Mouse (Mus musculus) midbrain, embryonic 14.5 days (tissue): Measurements from ENCODE around the gene Il18rap. TPM values are rescaled to one million over a fixed set of nuclear protein-coding genes. Genes with fewer than 3 reads are reported as not detected.
"Not testable (repeated sequence)": the region's sequence is repeated elsewhere in the genome, so short reads cannot be mapped to it uniquely, and the experiment has no call there.

Experiments used
- ATAC-seq: fragments of 200-750 bp; cut with Nextera tagmentation; 2 replicates; pipeline ENCODE4 v1.8.0; 2017; ENCODE audit warnings: moderate number of reproducible peaks, moderate library complexity; ENCODE audit not compliant: low FRiP score, low TSS enrichment
- DNase-seq: peaks from one replicate; pipeline ENCODE4 v3.0.0-alpha.2; 2015
- H3K27ac ChIP-seq: fragments of 300-500 bp; sonication (generic); replicated peaks from 2 replicates; pipeline ENCODE4 v1.5.1; 2014; ENCODE audit warnings: mild to moderate bottlenecking, low read depth, low read length, moderate library complexity
- H3K27me3 ChIP-seq: fragments of 300-500 bp; sonication (generic); 2 replicates; pipeline ENCODE4 v1.6.1; 2014; ENCODE audit warnings: low read length, control low read depth, mixed read lengths; ENCODE audit not compliant: control insufficient read depth, insufficient read depth
- H3K36me3 ChIP-seq: fragments of 300-500 bp; sonication (generic); 2 replicates; pipeline ENCODE4 v1.6.1; 2014; ENCODE audit warnings: low read length, control low read depth; ENCODE audit not compliant: control insufficient read depth, insufficient read depth
- H3K4me1 ChIP-seq: fragments of 300-500 bp; sonication (generic); 2 replicates; pipeline ENCODE4 v1.6.1; 2014; ENCODE audit warnings: mild to moderate bottlenecking, antibody characterized with exemption, low read length, control low read depth; ENCODE audit not compliant: control insufficient read depth, insufficient read depth
- H3K4me2 ChIP-seq: fragments of 300-500 bp; sonication (generic); 2 replicates; pipeline ENCODE4 v1.6.1; 2014; ENCODE audit warnings: mild to moderate bottlenecking, low read length, moderate library complexity
- H3K4me3 ChIP-seq: fragments of 300-500 bp; sonication (generic); replicated peaks from 2 replicates; pipeline ENCODE4 v1.5.1; 2014; ENCODE audit warnings: low read depth, low read length
- H3K9ac ChIP-seq: fragments of 300-500 bp; sonication (generic); replicated peaks from 2 replicates; pipeline ENCODE4 v1.6.1; 2014; ENCODE audit warnings: mild to moderate bottlenecking, low read length, moderate library complexity
- H3K9me3 ChIP-seq: fragments of 300-500 bp; sonication (generic); 2 replicates; pipeline ENCODE4 v1.6.1; 2016; ENCODE audit warnings: low read length, control low read depth, mixed read lengths; ENCODE audit not compliant: control insufficient read depth
- WGBS: fragments of 180-500 bp; shearing (Covaris S2); extraction: QIAGEN DNeasy Blood & Tissue Kit; methylation state at CpG from one replicate; pipeline ENCODE4 v1.1.7; 2014; 5-methylcytosine and 5-hydroxymethylcytosine counted together
- polyA plus RNA-seq: library from polyadenylated mRNA; unstranded; fragments of >200 nt; fragmentation: Nextera tagmentation; extraction: Ambion mirVana; gene quantifications from 2 replicates; pipeline ENCODE4 v1.2.1, GENCODE M21; 2014

Il18rap gene
- polyA plus RNA-seq, 1 experiment from 2014 or later = 0.16 TPM

- Histone ChIP-seq H3K27ac (no peak within 1 kb of the TSS), H3K9ac (no peak within 1 kb of the TSS), H3K4me1 (no peaks in the 10 kb centered on the region), H3K4me3 (no peak within 1 kb of the TSS), H3K36me3 (no peaks in the 10 kb centered on the region), H3K9me3 (no peaks in the 10 kb centered on the region), H3K4me2 (peak within 1 kb of the TSS; percentile 32; the same call in 1 of the 2 replicates), H3K27me3 (no peaks in the 10 kb centered on the region)
- DNase-seq (peak; percentile 82), ATAC-seq (no peak)
- 14% methylated on average over 7 of the region's 7 CpGs for WGBS
Observed at GRCm38 (mm10) chr1:40579784-40580183, 64.6 kb downstream of the Il18rap start, which contains the start of gene Slc9a4. Gene Slc9a4 (plus strand): TSS chr1:40580081.

- Histone ChIP-seq H3K4me1 (no peaks in the 10 kb centered on the region), H3K27me3 (no peaks in the 10 kb centered on the region), H3K9me3 (no peaks in the 10 kb centered on the region), H3K9ac (no peak overlapping the region), H3K36me3 (no peaks in the 10 kb centered on the region), H3K27ac (no peak overlapping the region), H3K4me3 (no peak overlapping the region), H3K4me2 (peak overlapping the region; percentile 32; the same call in 1 of the 2 replicates)
- ATAC-seq = no peak
- DNase-seq = no peak
- 70% methylated on average over 14 of the region's 14 CpGs for WGBS
Observed at GRCm38 (mm10) chr1:40580269-40580668, 65.1 kb downstream of the Il18rap start.

- no peaks in the 10 kb centered on the region for H3K4me1 ChIP-seq
- H3K27me3 ChIP-seq = no peaks in the 10 kb centered on the region
- DNase-seq (no peak), ATAC-seq (no peak)
- no peaks in the 10 kb centered on the region for H3K36me3 ChIP-seq
- no peak overlapping the region for H3K4me3 ChIP-seq
- no peak overlapping the region for H3K4me2 ChIP-seq
- 87% methylated on average over 5 of the region's 5 CpGs for WGBS
- no peak overlapping the region for H3K9ac ChIP-seq
- H3K9me3 ChIP-seq = no peaks in the 10 kb centered on the region
- H3K27ac ChIP-seq = no peak overlapping the region
Observed at GRCm38 (mm10) chr1:40586776-40587175, 71.6 kb downstream of the Il18rap start.

- DNase-seq = no peak
- H3K4me3 ChIP-seq = no peak overlapping the region
- H3K4me2 ChIP-seq = no peak overlapping the region
- no peak for ATAC-seq
- no peaks in the 10 kb centered on the region for H3K9me3 ChIP-seq
- H3K4me1 ChIP-seq = no peaks in the 10 kb centered on the region
- H3K27ac ChIP-seq = no peak overlapping the region
- H3K27me3 ChIP-seq = no peaks in the 10 kb centered on the region
- 90% methylated on average over 4 of the region's 4 CpGs for WGBS
- H3K9ac ChIP-seq = no peak overlapping the region
- no peaks in the 10 kb centered on the region for H3K36me3 ChIP-seq
Observed at GRCm38 (mm10) chr1:40590931-40591330, 75.8 kb downstream of the Il18rap start.

GRCm38 (mm10) chr1:40597822-40598221 is 82.7 kb downstream of the Il18rap start:
- Histone ChIP-seq H3K9me3 (no peaks in the 10 kb centered on the region), H3K36me3 (no peaks in the 10 kb centered on the region), H3K4me1 (no peaks in the 10 kb centered on the region), H3K9ac (no peak overlapping the region), H3K4me2 (no peak overlapping the region), H3K27ac (no peak overlapping the region), H3K4me3 (no peak overlapping the region), H3K27me3 (no peaks in the 10 kb centered on the region)
- WGBS = 68% methylated on average over 5 of the region's 5 CpGs
- DNase-seq (no peak), ATAC-seq (no peak)

- not testable (repeated sequence) for H3K4me2 ChIP-seq, H3K4me3 ChIP-seq, H3K27ac ChIP-seq, H3K9ac ChIP-seq, H3K9me3 ChIP-seq, H3K27me3 ChIP-seq, ATAC-seq, H3K36me3 ChIP-seq, H3K4me1 ChIP-seq, DNase-seq
- WGBS = 88% methylated on average over 9 of the region's 9 CpGs
Observed at GRCm38 (mm10) chr1:40599661-40600060, 84.5 kb downstream of the Il18rap start.

GRCm38 (mm10) chr1:40600394-40601327 is 85.5 kb downstream of the Il18rap start:
- H3K27ac ChIP-seq = no peak overlapping the region
- H3K9me3 ChIP-seq = no peaks in the 10 kb centered on the region
- 92% methylated on average over 25 of the region's 25 CpGs for WGBS
- H3K36me3 ChIP-seq = no peaks in the 10 kb centered on the region
- H3K4me2 ChIP-seq = no peak overlapping the region
- H3K27me3 ChIP-seq = no peaks in the 10 kb centered on the region
- no peak overlapping the region for H3K4me3 ChIP-seq
- no peak overlapping the region for H3K9ac ChIP-seq
- no peak for ATAC-seq
- DNase-seq = no peak
- no peaks in the 10 kb centered on the region for H3K4me1 ChIP-seq
